Comparison of ENCODE assay signal across 8 mouse cellular contexts in the genomic region with DNA sequence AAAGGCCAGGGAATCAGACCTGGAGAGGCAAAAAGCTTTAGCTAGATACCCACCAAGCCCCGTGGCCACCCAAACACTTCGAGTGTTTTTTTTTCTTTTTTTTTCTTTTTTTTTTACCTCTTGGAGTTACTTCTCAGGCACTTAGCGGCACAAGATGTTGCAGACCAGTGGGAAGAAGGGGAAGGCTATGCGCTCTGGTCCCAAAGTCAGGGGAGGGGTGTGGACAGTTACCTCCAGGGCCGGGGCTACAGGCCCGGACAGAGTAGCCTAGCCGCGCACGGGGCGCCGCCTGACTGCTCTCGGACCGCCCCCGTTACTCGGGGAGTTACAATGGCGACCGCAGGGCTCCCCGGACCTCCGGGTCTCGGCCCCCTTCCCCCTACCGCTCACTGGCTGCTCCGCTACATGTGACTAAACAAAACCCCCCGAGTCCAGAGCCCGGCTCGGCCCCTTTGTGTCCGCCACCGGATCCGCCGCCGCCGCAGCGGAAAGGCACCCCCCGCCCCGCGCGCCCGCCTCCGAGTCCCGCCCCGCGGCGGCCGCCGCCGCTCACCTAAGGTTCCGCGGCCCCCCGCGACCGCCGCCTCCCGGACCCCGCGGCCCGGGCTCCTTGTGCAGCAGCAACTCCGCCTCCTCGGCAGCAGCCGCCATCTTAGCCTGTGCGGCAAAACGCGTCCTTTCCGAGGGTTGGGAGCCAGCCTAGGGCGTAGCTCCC. TPM values are rescaled to one million over a fixed set of nuclear protein-coding genes. Genes with fewer than 3 reads are reported as not detected.
DNase-seq lines count a peak whose midpoint lies in the region; TF ChIP-seq lines count a peak whose summit lies in the region.

No protein-coding gene starts in this region.

- intact Hi-C loops in heart, postnatal 14 days (cut with DNase I), result loop anchor here (2.0 to 5.0 kb wide), 2 partner anchors 19 to 106 kb away; no protein-coding TSS in a partner anchor

- no peak for TF ChIP-seq RAD21 in CH12.LX (IDR thresholded peaks at IDR 0.05; ENCODE audit: low read depth, low read length)

- H3K4me1 ChIP-seq in CH12.LX (ENCODE audit: control insufficient read depth in 1 of 2, insufficient read depth in 2 of 2), result peaks cover 2 to 38% of the 10 kb centered on the region in 2 experiments; a peak in 3 of 4 replicates

- H3K9me3 ChIP-seq in CH12.LX (replicated peaks; ENCODE audit: low read length), result no peaks in the 10 kb centered on the region

- in situ Hi-C loops in CH12.LX (cut with MboI; ENCODE audit: low pct_ligation_motif_present, low pct_unique_long_range_greater_than_20kb, low sequenced_read_pairs), result no loop called here

- H3K79me2 ChIP-seq in CH12.LX (replicated peaks; ENCODE audit: control insufficient read depth, extremely low read depth, insufficient read depth, poor library complexity, severe bottlenecking), result peaks cover 36% of the 10 kb centered on the region
- H3K79me2 ChIP-seq in macrophage (ENCODE audit: inconsistent target), result peaks cover 51% of the 10 kb centered on the region

- H3K36me3 ChIP-seq in CH12.LX (replicated peaks in 1 of 2; ENCODE audit: control insufficient read depth in 1 of 2, insufficient read depth in 1 of 2, low read length in 1 of 2) (peaks cover 4 to 23% of the 10 kb centered on the region in 2 experiments), macrophage (ENCODE audit: inconsistent target) (no peaks in the 10 kb centered on the region)

- peak overlapping the region; percentile 82 for H3K9ac ChIP-seq in CH12.LX (ENCODE audit: insufficient read depth, low read depth)

- DNase-seq in CH12.LX (ENCODE audit: extremely low read depth), result peak; percentile 48
- DNase-seq in adrenal gland, adult 2 months, result peak; percentile 87
- peak; percentile 20 for DNase-seq in fibroblast of lung, adult 2 months (ENCODE audit: low read depth)
- DNase-seq in heart, postnatal 14 days, result peak; percentile 78 to 81
- DNase-seq in layer of hippocampus, postnatal 14 days (ENCODE audit: low spot score in 2 of 2), result peak; percentile 76 to 86
- DNase-seq in right cerebral cortex, postnatal 36 days (ENCODE audit: low spot score in 2 of 2), result peak; percentile 38 to 46
- no peak for DNase-seq in B cell, adult 2 months

- peak overlapping the region; percentile 71 to 86 (median 76) for H3K4me3 ChIP-seq in CH12.LX (replicated peaks in 1 of 3; ENCODE audit: low read depth in 2 of 3, low read length in 2 of 3, poor library complexity in 1 of 3)
- peak overlapping the region; percentile 65 for H3K4me3 ChIP-seq in macrophage (ENCODE audit: inconsistent target)

- H3K27ac ChIP-seq in CH12.LX (ENCODE audit: insufficient read depth, low read depth), result peak overlapping the region; percentile 78
- peak overlapping the region; percentile 19; the same call in 1 of the 2 replicates for H3K27ac ChIP-seq in macrophage

- peak overlapping the region; percentile 96 for H3K4me2 ChIP-seq in CH12.LX (ENCODE audit: insufficient read depth, low read depth, poor library complexity, severe bottlenecking)

- no peak for TF ChIP-seq POLR2A in CH12.LX (IDR thresholded peaks at IDR 0.05; ENCODE audit: low read depth, low read length)

- 1% methylated on average over 54 of the region's 63 CpGs for WGBS in macrophage (ENCODE audit: missing documents)

- H3K27me3 ChIP-seq in CH12.LX (replicated peaks), result no peaks in the 10 kb centered on the region

- TF ChIP-seq CTCF in CH12.LX (conservative IDR thresholded peaks at IDR 0.05 in 1 of 2, IDR thresholded peaks at IDR 0.05 in 1 of 2; ENCODE audit: low read depth in 2 of 2, low read length in 2 of 2), result no peak

- dilution Hi-C loops in CH12.LX (cut with MboI; ENCODE audit: extremely low pct_ligation_motif_present, extremely low pct_unique_long_range_greater_than_20kb, low sequenced_read_pairs), result no loop called here

- no peak for TF ChIP-seq EP300 in CH12.LX (IDR thresholded peaks at IDR 0.05; ENCODE audit: low read length)

TF ChIP-seq in CH12.LX, 34 proteins besides CTCF, POLR2A, EP300 and RAD21:
- TF ChIP-seq SIN3A (IDR thresholded peaks at IDR 0.05; ENCODE audit: low read length) (peak; percentile 56; the same call in 1 of the 2 replicates), MAX (IDR thresholded peaks at IDR 0.05; ENCODE audit: low read length) (peak; percentile 33; the same call in 1 of the 2 replicates), IRF4 (IDR thresholded peaks at IDR 0.05; ENCODE audit: low read depth, low read length) (no peak), USF2 (conservative IDR thresholded peaks at IDR 0.05; ENCODE audit: low read depth, low read length) (peak; percentile 27), USF1 (IDR thresholded peaks at IDR 0.05; ENCODE audit: low read depth, low read length) (peak; percentile 74), ELF1 (IDR thresholded peaks at IDR 0.05; ENCODE audit: low read depth, low read length) (peak; percentile 31; the same call in 1 of the 2 replicates), HCFC1 (IDR thresholded peaks at IDR 0.05; ENCODE audit: low read depth, low read length) (peak; percentile 36; the same call in 1 of the 2 replicates), BHLHE40 (IDR thresholded peaks at IDR 0.05; ENCODE audit: low read depth, low read length) (peak; percentile 54), ETS1 (conservative IDR thresholded peaks at IDR 0.05; ENCODE audit: low read depth, low read length) (no peak)

RNA-seq across cellular contexts. Expression of a gene that starts 1.2 kb away (rescaled TPM):
- total RNA-seq in CH12.LX (2012; rRNA removed) (15.1 and 19.2 TPM in 2 replicates), CH12.LX (2014; rRNA removed) (28.7 and 32.4 TPM in 2 replicates)
- polyA plus RNA-seq in CH12.LX (2012; ENCODE audit: insufficient read length, low read depth) (15.4 and 17.7 TPM in 2 replicates), macrophage (2018) (17.7 to 25.9 TPM (median 22.3 TPM) in 3 replicates)
- total RNA-seq in adrenal gland, adult 2 months (2021), result 10 to 100 TPM; 63.5 to 65.2 TPM
- 4.4 and 5.6 TPM in 2 replicates for polyA plus RNA-seq in adrenal gland, adult 2 months (2012; rRNA removed)
- 10 to 100 TPM; 66.0 to 70.4 TPM for total RNA-seq in heart, postnatal 14 days (2021)
- total RNA-seq in layer of hippocampus, postnatal 14 days (2021), result 10 to 100 TPM; 85.1 to 91.0 TPM
- 100 to 1,000 TPM in 21 of 26 experiments, 10 to 100 TPM in 5; 74.5 to 230 (median 142) TPM for total RNA-seq in macrophage (2018; cell fraction: chromatin; rRNA removed)
- total RNA-seq in macrophage (2018; cell fraction: cytosol; rRNA removed), result 10 to 100 TPM in 25 of 26 experiments, 1 to 10 TPM in 1; 9.6 to 37.8 (median 22.6) TPM
- 100 to 1,000 TPM in 10 of 26 experiments, 10 to 100 TPM in 16; 40.1 to 168 (median 85.8) TPM for total RNA-seq in macrophage (2018; cell fraction: nucleus; rRNA removed)

Comparison
In these comparisons a context has a peak if more than half of its experiments do, and no peak if none do; other contexts are left out.
1. DNase-seq: peak in CH12.LX (single experiment), adrenal gland, adult 2 months (single experiment), fibroblast of lung, adult 2 months (single experiment), heart, postnatal 14 days (2 of 2), layer of hippocampus, postnatal 14 days (2 of 2) and right cerebral cortex, postnatal 36 days (2 of 2); none in B cell, adult 2 months (0 of 2).